Mouse (Mus musculus) lung, embryonic 15.5 days (tissue): ENCODE measurements around the gene Zfp184. TPM values are rescaled to one million over a fixed set of nuclear protein-coding genes. Genes with fewer than 3 reads are reported as not detected.

ENCODE experiments used
- ATAC-seq: fragments of 200-750 bp; cut with Nextera tagmentation; 2 replicates; pipeline ENCODE4 v1.8.0; 2017; ENCODE audit warnings: moderate number of reproducible peaks, borderline replicate concordance; ENCODE audit not compliant: low FRiP score, low TSS enrichment; ENCODE audit errors: extremely low read depth
- H3K27ac ChIP-seq: fragments of 300-500 bp; sonication (generic); 2 replicates; pipeline ENCODE4 v1.5.1; 2015; ENCODE audit warnings: moderate library complexity, mild to moderate bottlenecking, inconsistent platforms
- H3K27me3 ChIP-seq: fragments of 300-500 bp; sonication (generic); 2 replicates; pipeline ENCODE4 v1.6.1; 2015; ENCODE audit warnings: inconsistent platforms
- H3K36me3 ChIP-seq: fragments of 300-500 bp; sonication (generic); 2 replicates; pipeline ENCODE4 v1.6.1; 2015; ENCODE audit warnings: inconsistent platforms
- H3K4me1 ChIP-seq: fragments of 300-500 bp; sonication (generic); 2 replicates; pipeline ENCODE4 v1.6.1; 2015; ENCODE audit warnings: inconsistent platforms
- H3K4me2 ChIP-seq: fragments of 300-500 bp; sonication (generic); 2 replicates; pipeline ENCODE4 v1.6.1; 2015; ENCODE audit warnings: inconsistent platforms, mild to moderate bottlenecking, moderate library complexity
- H3K4me3 ChIP-seq: fragments of 300-500 bp; sonication (generic); 2 replicates; pipeline ENCODE4 v1.5.1; 2015; ENCODE audit warnings: mild to moderate bottlenecking, inconsistent platforms
- H3K9ac ChIP-seq: fragments of 300-500 bp; sonication (generic); 2 replicates; pipeline ENCODE4 v1.6.1; 2015; ENCODE audit warnings: inconsistent platforms
- H3K9me3 ChIP-seq: fragments of 300-500 bp; sonication (generic); 2 replicates; pipeline ENCODE4 v1.6.1; 2016; ENCODE audit warnings: inconsistent platforms
- WGBS: fragments of 180-500 bp; shearing (Covaris S2); methylation state at CpG from one replicate; pipeline ENCODE4 v1.1.7; 2015; 5-methylcytosine and 5-hydroxymethylcytosine counted together
- polyA plus RNA-seq: library from polyadenylated mRNA; unstranded; fragments of >200 nt; fragmentation: Nextera tagmentation; extraction: Ambion mirVana; gene quantifications from 2 replicates; pipeline ENCODE4 v1.2.1, GENCODE M21; 2015

The Zfp184 gene
- polyA plus RNA-seq, 1 experiment from 2014 or later = 13.3 TPM

GRCm38 (mm10) chr13:21995331-21995914, 50.5 kb downstream of the Zfp184 start:
- H3K27me3 ChIP-seq = peaks cover 54% of the 10 kb centered on the region
- peak; percentile 75 for ATAC-seq
- no peaks in the 10 kb centered on the region for H3K9me3 ChIP-seq
- peak overlapping the region; percentile 60 for H3K4me2 ChIP-seq
- no peaks in the 10 kb centered on the region for H3K36me3 ChIP-seq
- H3K27ac ChIP-seq = no peak overlapping the region
- peak overlapping the region; percentile 13; the same call in 1 of the 2 replicates for H3K9ac ChIP-seq
- WGBS = under 1% methylated on average over 21 of the region's 21 CpGs
- peaks cover 14% of the 10 kb centered on the region for H3K4me1 ChIP-seq
- H3K4me3 ChIP-seq = peak overlapping the region; percentile 37

DNA sequence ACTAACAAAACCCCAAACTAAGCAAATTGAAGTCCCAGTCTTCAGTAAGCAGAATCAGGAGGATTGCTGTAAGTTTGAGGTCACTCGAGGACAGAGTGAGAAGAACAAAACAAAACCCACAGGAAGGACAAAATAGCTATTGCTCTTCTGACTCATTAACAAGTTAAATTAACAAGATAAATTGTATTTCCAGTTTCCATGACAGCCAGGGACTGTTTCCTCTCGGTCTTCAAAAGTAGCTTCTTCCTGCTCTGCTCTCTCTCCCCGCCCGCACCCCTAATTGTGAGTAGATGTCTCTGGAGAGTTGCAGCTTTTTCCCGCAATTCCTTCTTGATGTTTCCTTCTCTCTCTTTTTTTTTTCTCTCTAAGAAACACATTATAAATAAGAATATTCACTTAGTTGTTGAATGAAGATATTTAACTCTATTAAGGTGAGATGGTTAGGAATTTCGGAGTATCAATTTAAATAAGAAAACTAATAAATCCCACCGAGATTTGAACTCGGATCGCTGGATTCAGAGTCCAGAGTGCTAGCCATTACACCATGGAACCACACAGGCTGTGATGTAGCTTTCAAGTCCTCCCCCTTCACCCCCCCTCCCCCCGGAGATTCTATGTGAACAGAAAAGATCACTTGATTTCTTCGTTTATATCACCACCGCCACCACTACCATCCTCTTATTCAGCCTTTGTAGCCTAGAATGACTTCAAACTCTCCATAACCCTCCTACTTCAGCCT, 51.4 kb downstream of the Zfp184 start:
- ATAC-seq = no peak
- no peak overlapping the region for H3K27ac ChIP-seq
- WGBS = 6% methylated on average over 12 of the region's 12 CpGs
- peaks cover 14% of the 10 kb centered on the region for H3K4me1 ChIP-seq
- H3K36me3 ChIP-seq = no peaks in the 10 kb centered on the region
- H3K4me2 ChIP-seq = peak overlapping the region; percentile 60
- peaks cover 62% of the 10 kb centered on the region for H3K27me3 ChIP-seq
- H3K9ac ChIP-seq = no peak overlapping the region
- H3K4me3 ChIP-seq = peak overlapping the region; percentile 37
- H3K9me3 ChIP-seq = no peaks in the 10 kb centered on the region

DNA sequence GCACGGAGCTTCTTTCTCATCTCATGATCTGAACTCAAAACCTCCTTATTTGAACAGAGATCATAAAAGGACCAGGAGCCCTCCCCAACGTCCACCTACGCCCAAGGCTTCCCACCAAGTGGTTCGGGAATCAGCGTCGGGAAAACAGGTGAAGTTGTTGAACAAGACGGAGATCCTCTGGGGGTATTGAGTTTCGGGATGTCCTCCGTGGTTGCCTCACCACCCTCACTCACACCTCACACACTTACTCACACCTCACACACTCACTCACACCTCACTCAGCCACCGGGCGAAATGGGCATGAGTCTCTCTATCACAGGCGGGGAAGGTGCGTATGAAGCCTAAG, 51.9 kb downstream of the Zfp184 start:
- H3K36me3 ChIP-seq = no peaks in the 10 kb centered on the region
- ATAC-seq = no peak
- H3K9ac ChIP-seq = no peak overlapping the region
- H3K4me1 ChIP-seq = peaks cover 14% of the 10 kb centered on the region
- peak overlapping the region; percentile 31 for H3K4me3 ChIP-seq
- 2% methylated on average over 13 of the region's 13 CpGs for WGBS
- no peak overlapping the region for H3K27ac ChIP-seq
- peak overlapping the region; percentile 60 for H3K4me2 ChIP-seq
- peaks cover 68% of the 10 kb centered on the region for H3K27me3 ChIP-seq
- no peaks in the 10 kb centered on the region for H3K9me3 ChIP-seq

GRCm38 (mm10) chr13:21997201-21997820, 52.4 kb downstream of the Zfp184 start:
- Histone ChIP-seq H3K9me3 (no peaks in the 10 kb centered on the region), H3K4me2 (peak overlapping the region; percentile 60), H3K36me3 (no peaks in the 10 kb centered on the region), H3K4me1 (peaks cover 14% of the 10 kb centered on the region), H3K9ac (no peak overlapping the region), H3K27ac (no peak overlapping the region), H3K4me3 (peak overlapping the region; percentile 31), H3K27me3 (peaks cover 72% of the 10 kb centered on the region)
- no peak for ATAC-seq
- WGBS = 1% methylated on average over 21 of the region's 21 CpGs

GRCm38 (mm10) chr13:21997821-21998220, 52.9 kb downstream of the Zfp184 start:
- H3K27ac ChIP-seq = no peak overlapping the region
- H3K4me2 ChIP-seq = peak overlapping the region; percentile 60
- H3K4me3 ChIP-seq = no peak overlapping the region
- H3K27me3 ChIP-seq = peaks cover 74% of the 10 kb centered on the region
- no peak for ATAC-seq
- 4% methylated on average over 4 of the region's 4 CpGs for WGBS
- no peak overlapping the region for H3K9ac ChIP-seq
- H3K4me1 ChIP-seq = peaks cover 14% of the 10 kb centered on the region
- no peaks in the 10 kb centered on the region for H3K36me3 ChIP-seq
- no peaks in the 10 kb centered on the region for H3K9me3 ChIP-seq

GRCm38 (mm10) chr13:21998412-21998811, 53.5 kb downstream of the Zfp184 start:
- Histone ChIP-seq H3K9me3 (no peaks in the 10 kb centered on the region), H3K27ac (no peak overlapping the region), H3K36me3 (no peaks in the 10 kb centered on the region), H3K9ac (no peak overlapping the region), H3K4me3 (no peak overlapping the region), H3K27me3 (peaks cover 77% of the 10 kb centered on the region), H3K4me2 (no peak overlapping the region), H3K4me1 (peaks cover 14% of the 10 kb centered on the region)
- no peak for ATAC-seq
- WGBS = 27% methylated on average over 3 of the region's 3 CpGs

DNA sequence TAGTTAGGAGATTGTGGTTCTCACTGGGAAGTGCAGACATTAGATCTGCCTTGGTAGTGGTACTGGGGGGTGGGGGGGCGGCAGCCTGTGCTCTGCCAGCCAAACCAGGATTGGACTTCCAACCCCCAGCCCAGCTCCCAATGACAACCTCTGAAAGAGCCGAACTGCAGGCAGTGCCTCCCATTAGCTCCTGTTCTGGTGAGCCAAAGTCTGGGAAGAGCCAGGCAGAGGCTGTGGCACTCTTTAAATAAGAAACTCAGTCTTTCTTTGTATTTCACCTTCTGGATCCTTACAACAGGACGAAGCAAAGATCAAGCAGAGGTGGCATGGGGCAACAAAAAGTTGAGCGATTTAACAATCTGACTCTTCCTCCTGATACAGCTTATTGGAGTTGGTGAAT, 54.3 kb downstream of the Zfp184 start:
- Histone ChIP-seq H3K9ac (no peak overlapping the region), H3K4me2 (no peak overlapping the region), H3K4me3 (no peak overlapping the region), H3K36me3 (no peaks in the 10 kb centered on the region), H3K4me1 (peaks cover 14% of the 10 kb centered on the region), H3K27ac (no peak overlapping the region), H3K9me3 (no peaks in the 10 kb centered on the region), H3K27me3 (peaks cover 84% of the 10 kb centered on the region)
- ATAC-seq = no peak
- WGBS = 38% methylated on average over 4 of the region's 4 CpGs

DNA sequence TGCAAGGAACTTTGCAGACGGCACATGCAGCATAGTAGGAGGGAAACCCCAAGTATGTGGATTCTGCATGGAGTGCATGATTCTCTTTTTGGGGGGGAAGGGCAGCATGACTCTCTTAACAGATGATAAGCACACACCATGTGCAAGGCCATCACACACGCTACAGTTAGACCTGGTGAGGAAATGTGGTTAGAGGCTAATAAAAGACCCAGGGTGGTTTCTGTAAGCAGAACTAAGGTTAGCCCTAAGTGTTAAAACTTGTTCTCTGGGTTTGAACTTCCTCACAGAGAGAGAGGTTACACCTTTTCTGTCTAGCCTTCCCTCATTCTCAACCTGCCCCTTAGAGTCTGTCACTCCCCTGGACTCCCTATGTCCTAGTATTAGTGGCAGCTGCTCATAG, 56.5 kb downstream of the Zfp184 start:
- Histone ChIP-seq H3K9me3 (no peaks in the 10 kb centered on the region), H3K27ac (no peak overlapping the region), H3K4me2 (no peak overlapping the region), H3K27me3 (peaks cover 90% of the 10 kb centered on the region), H3K9ac (no peak overlapping the region), H3K4me1 (peaks cover 23% of the 10 kb centered on the region), H3K4me3 (no peak overlapping the region), H3K36me3 (no peaks in the 10 kb centered on the region)
- 60% methylated on average over 2 of the region's 2 CpGs for WGBS
- ATAC-seq = no peak

- Histone ChIP-seq H3K9me3 (no peaks in the 10 kb centered on the region), H3K4me1 (peaks cover 24% of the 10 kb centered on the region), H3K27ac (no peak overlapping the region), H3K27me3 (peaks cover 90% of the 10 kb centered on the region), H3K36me3 (no peaks in the 10 kb centered on the region), H3K4me3 (no peak overlapping the region), H3K4me2 (no peak overlapping the region), H3K9ac (no peak overlapping the region)
- ATAC-seq = no peak
- 21% methylated on average over 5 of the region's 5 CpGs for WGBS
Observed at GRCm38 (mm10) chr13:22001823-22002222, 56.9 kb downstream of the Zfp184 start.

- peak overlapping the region; percentile 66 for H3K27ac ChIP-seq
- H3K4me2 ChIP-seq = peak overlapping the region; percentile 98
- H3K36me3 ChIP-seq = no peaks in the 10 kb centered on the region
- H3K4me1 ChIP-seq = peaks cover 23% of the 10 kb centered on the region
- under 1% methylated on average over 45 of the region's 45 CpGs for WGBS
- ATAC-seq = peak; percentile 89
- peak overlapping the region; percentile 47 for H3K9ac ChIP-seq
- peak overlapping the region; percentile 65 for H3K4me3 ChIP-seq
- no peaks in the 10 kb centered on the region for H3K9me3 ChIP-seq
- H3K27me3 ChIP-seq = peaks cover 90% of the 10 kb centered on the region
Observed at GRCm38 (mm10) chr13:22005605-22006333, 60.9 kb downstream of the Zfp184 start.

GRCm38 (mm10) chr13:22006334-22007120, 61.6 kb downstream of the Zfp184 start:
- peak overlapping the region; percentile 66 for H3K27ac ChIP-seq
- H3K9me3 ChIP-seq = no peaks in the 10 kb centered on the region
- peak overlapping the region; percentile 98 for H3K4me2 ChIP-seq
- peaks cover 87% of the 10 kb centered on the region for H3K27me3 ChIP-seq
- no peaks in the 10 kb centered on the region for H3K36me3 ChIP-seq
- peak; percentile 91 for ATAC-seq
- peak overlapping the region; percentile 65 for H3K4me3 ChIP-seq
- under 1% methylated on average over 38 of the region's 38 CpGs for WGBS
- H3K4me1 ChIP-seq = peaks cover 23% of the 10 kb centered on the region
- H3K9ac ChIP-seq = peak overlapping the region; percentile 47
